Mouse (Mus musculus): ENCODE data around the gene Gm4756. TPM values are rescaled to one million over a fixed set of nuclear protein-coding genes. Genes with fewer than 3 reads are reported as not detected.
A peak's percentile ranks its signal among the peaks of the same experiment; 100 is the strongest.

The Gm4756 gene
- polyA plus RNA-seq, 1 experiment from 2014 or later: not detected

DNA sequence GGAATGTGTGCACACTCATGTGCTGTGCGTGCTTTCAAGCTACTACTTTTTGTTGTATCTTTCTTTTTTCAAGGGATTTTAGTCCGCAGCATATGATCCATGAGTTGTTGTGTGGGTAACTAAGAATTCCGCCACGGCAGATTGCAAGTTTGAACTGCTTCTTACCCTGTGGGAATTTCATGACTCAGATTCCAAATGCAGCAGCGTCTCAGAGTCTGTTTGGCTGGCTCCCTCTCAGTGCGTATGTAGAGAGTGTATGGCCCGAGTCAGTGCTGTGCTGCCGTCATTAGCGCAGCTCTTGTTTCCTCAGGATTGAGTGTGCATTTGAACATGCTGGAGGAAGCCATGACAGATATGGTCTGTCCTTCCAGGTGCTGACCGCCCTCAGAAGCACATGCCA, 110.9 kb downstream of the Gm4756 start:
- Histone ChIP-seq H3K4me2 (no peak overlapping the region), H3K9ac (no peak overlapping the region), H3K36me3 (replicated peaks) (peaks cover 11% of the 10 kb centered on the region), H3K4me3 (replicated peaks) (no peak overlapping the region), H3K4me1 (peaks cover 7% of the 10 kb centered on the region; the same call in 1 of the 2 replicates), H3K27ac (no peak overlapping the region), H3K9me3 (no peaks in the 10 kb centered on the region), H3K27me3 (no peaks in the 10 kb centered on the region)
- WGBS: 94% methylated on average over 10 of the region's 10 CpGs
- no peak for ATAC-seq (ENCODE audit: low FRiP score)

- Histone ChIP-seq H3K4me2 (peak within 1 kb of the TSS; percentile 58), H3K36me3 (replicated peaks) (no peaks in the 10 kb centered on the region), H3K4me3 (replicated peaks) (peak within 1 kb of the TSS; percentile 70), H3K27ac (peak within 1 kb of the TSS; percentile 71; the same call in 1 of the 2 replicates), H3K9me3 (no peaks in the 10 kb centered on the region), H3K9ac (peak within 1 kb of the TSS; percentile 72), H3K27me3 (no peaks in the 10 kb centered on the region), H3K4me1 (peaks cover 7% of the 10 kb centered on the region; the same call in 1 of the 2 replicates)
- under 1% methylated on average over 43 of the region's 45 CpGs for WGBS
- peak; percentile 99 for ATAC-seq (ENCODE audit: low FRiP score)
Measured at GRCm38 (mm10) chr12:72536021-72536597, 113.4 kb downstream of the Gm4756 start, which contains the start of gene Pcnx4. Pcnx4 (plus strand) TSS chr12:72536383.

GRCm38 (mm10) chr12:72535599-72535998, 113.9 kb downstream of the Gm4756 start:
- no peak for ATAC-seq (ENCODE audit: low FRiP score)
- no peaks in the 10 kb centered on the region for H3K27me3 ChIP-seq
- H3K9ac ChIP-seq: peak overlapping the region; percentile 72; the same call in 1 of the 2 replicates
- H3K27ac ChIP-seq: peak overlapping the region; percentile 71; the same call in 1 of the 2 replicates
- peak overlapping the region; percentile 70 for H3K4me3 ChIP-seq (replicated peaks)
- no peaks in the 10 kb centered on the region for H3K9me3 ChIP-seq
- no peaks in the 10 kb centered on the region for H3K36me3 ChIP-seq (replicated peaks)
- 43% methylated on average over 3 of the region's 3 CpGs for WGBS
- H3K4me1 ChIP-seq: peaks cover 7% of the 10 kb centered on the region; the same call in 1 of the 2 replicates
- H3K4me2 ChIP-seq: peak overlapping the region; percentile 58

- Histone ChIP-seq H3K4me3 (replicated peaks) (no peak overlapping the region), H3K4me1 (peaks cover 7% of the 10 kb centered on the region; the same call in 1 of the 2 replicates), H3K9ac (no peak overlapping the region), H3K4me2 (no peak overlapping the region), H3K27me3 (no peaks in the 10 kb centered on the region), H3K9me3 (no peaks in the 10 kb centered on the region), H3K36me3 (replicated peaks) (no peaks in the 10 kb centered on the region), H3K27ac (no peak overlapping the region)
- WGBS: 92% methylated on average over 6 of the region's 6 CpGs
- no peak for ATAC-seq (ENCODE audit: low FRiP score)
Measured at GRCm38 (mm10) chr12:72533986-72534385, 115.5 kb downstream of the Gm4756 start.

DNA sequence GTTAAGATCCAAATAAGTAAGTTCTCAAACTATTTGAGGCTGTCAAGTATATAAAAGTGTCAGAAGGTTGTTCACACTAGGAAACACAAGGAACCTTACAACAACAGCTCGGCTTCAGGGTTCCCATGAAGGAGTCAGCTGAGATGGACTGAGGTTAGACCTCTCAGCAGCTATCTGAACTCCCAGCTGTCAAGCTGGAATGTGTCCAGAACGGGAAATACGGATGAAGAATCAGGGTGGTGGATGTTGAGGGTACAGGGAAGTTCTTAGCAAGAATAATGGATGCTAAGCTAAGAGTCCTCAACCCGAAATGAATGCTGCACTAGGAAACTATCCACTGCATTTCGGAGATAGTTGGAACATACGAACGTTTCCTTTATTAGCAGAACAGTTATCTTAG, 117.2 kb downstream of the Gm4756 start:
- Histone ChIP-seq H3K36me3 (replicated peaks) (no peaks in the 10 kb centered on the region), H3K9me3 (no peaks in the 10 kb centered on the region), H3K4me2 (no peak overlapping the region), H3K4me3 (replicated peaks) (no peak overlapping the region), H3K27ac (no peak overlapping the region), H3K9ac (no peak overlapping the region), H3K4me1 (peaks cover 6% of the 10 kb centered on the region; the same call in 1 of the 2 replicates), H3K27me3 (no peaks in the 10 kb centered on the region)
- no peak for ATAC-seq (ENCODE audit: low FRiP score)
- WGBS: 91% methylated on average over 7 of the region's 7 CpGs

Other genes with a start within 250 kb of the Gm4756 start
- 588 and 653 TPM in 2 replicates for gene Rtn1, start 240.6 kb downstream of the Gm4756 start, polyA plus RNA-seq (2016; fragmentation: Nextera tagmentation; extraction: Ambion mirVana)
- gene Lrrc9, start 207.8 kb downstream of the Gm4756 start, polyA plus RNA-seq (2016; fragmentation: Nextera tagmentation; extraction: Ambion mirVana): 2.3 and 3.4 TPM in 2 replicates
- gene Pcnx4, start 113.3 kb downstream of the Gm4756 start, polyA plus RNA-seq (2016; fragmentation: Nextera tagmentation; extraction: Ambion mirVana): 15.5 and 17.6 TPM in 2 replicates
- 5.2 and 5.9 TPM in 2 replicates for gene Dhrs7, start 15.2 kb upstream of the Gm4756 start, polyA plus RNA-seq (2016; fragmentation: Nextera tagmentation; extraction: Ambion mirVana)
- 63.4 and 80.9 TPM in 2 replicates for gene Ppm1a, start 107.8 kb upstream of the Gm4756 start, polyA plus RNA-seq (2016; fragmentation: Nextera tagmentation; extraction: Ambion mirVana)